Mouse (Mus musculus) ES-Bruce4 (cell line): ENCODE data around the gene Herc2.

Experiments
- CTCF ChIP-seq: IDR thresholded peaks from one replicate; pipeline ENCODE4 v1.8.1; 2011; ENCODE audit warnings: low read depth, low read length
- POLR2A ChIP-seq: IDR thresholded peaks from one replicate; pipeline ENCODE4 v1.8.1; 2011; ENCODE audit warnings: low read length; ENCODE audit not compliant: insufficient read depth

GRCm38 (mm10) chr7:56153625-56154024 is 103.6 kb downstream of the Herc2 start:
- TF ChIP-seq CTCF = no peak
- no peak for TF ChIP-seq POLR2A
